Mouse (Mus musculus) megakaryocyte-erythroid progenitor cell, adult 5-6 weeks (primary cell): ENCODE measurements around the gene Trim37. TPM values are rescaled to one million over a fixed set of nuclear protein-coding genes. Genes with fewer than 3 reads are reported as not detected.
"Not testable (repeated sequence)": the region's sequence is repeated elsewhere in the genome, so short reads cannot be mapped to it uniquely, and the experiment has no call there.

Source experiments
- ATAC-seq: replicated peaks from 2 replicates; pipeline ENCODE4 v1.8.0; 2016; ENCODE audit warnings: mild to moderate bottlenecking, inconsistent platforms; ENCODE audit not compliant: severe bottlenecking, poor library complexity, low FRiP score, low TSS enrichment
- total RNA-seq, 2 experiments: library from RNA; stranded (forward) in 1 of 2; stranded (reverse) in 1 of 2; fragments of 200-1000, 215-1000 nt in 1 of 2; fragments of >200 nt in 1 of 2; fragmentation: Nextera tagmentation in 1 of 2; gene quantifications; 2 replicates each; pipeline ENCODE4 v1.2.3; 2014 to 2017

Trim37 gene
- total RNA-seq, 2 experiments from 2014 or later: 42.7 to 80.2 TPM

DNA sequence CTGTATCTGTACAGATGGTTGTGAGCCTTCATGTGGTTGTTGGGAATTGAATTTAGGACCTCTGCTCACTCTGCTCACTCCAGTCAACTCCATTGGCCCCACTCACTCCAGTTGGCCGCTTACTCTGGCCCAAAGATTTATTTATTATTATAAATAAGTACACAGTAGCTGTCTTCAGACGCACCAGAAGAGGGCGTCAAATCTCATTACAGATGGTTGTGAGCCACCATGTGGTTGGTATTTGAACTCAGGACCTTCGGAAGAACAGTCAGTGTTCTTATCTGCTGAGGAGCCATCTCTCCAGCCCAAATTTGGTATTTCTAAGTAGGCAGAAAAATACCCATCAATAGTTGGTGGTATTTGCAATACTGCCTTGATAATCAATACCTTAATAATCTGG, 134.8 kb downstream of the Trim37 start:
- not testable (repeated sequence) for ATAC-seq

- no peak for ATAC-seq
These were observed 137.1 kb downstream of the Trim37 start for GRCm38 (mm10) chr11:87263946-87264345.

- no peak for ATAC-seq
These were observed 139.4 kb downstream of the Trim37 start for GRCm38 (mm10) chr11:87266246-87266645.

DNA sequence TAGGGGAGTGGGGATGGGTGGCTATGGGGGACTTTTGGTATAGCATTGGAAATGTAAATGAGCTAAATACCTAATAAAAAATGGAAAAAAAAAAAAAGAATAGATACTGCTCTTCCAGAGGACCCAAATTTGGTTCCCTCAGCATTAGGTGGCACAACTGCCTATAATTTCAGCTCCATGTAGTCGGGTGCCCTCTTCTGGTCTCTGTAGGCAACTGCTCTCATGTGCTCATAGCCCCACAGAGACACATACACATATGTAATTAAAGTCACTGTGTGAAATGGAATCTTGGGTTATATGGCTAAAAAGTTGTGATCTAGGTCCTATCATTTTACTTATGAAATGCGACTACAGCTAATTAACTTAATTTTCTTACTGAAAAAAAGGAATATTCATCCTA, 141.9 kb downstream of the Trim37 start:
- ATAC-seq: no peak

Other genes starting within 250 kb of the Trim37 start
- 0.79 and 1.0 TPM in 2 replicates for gene Ypel2, start 133.4 kb upstream of the Trim37 start, total RNA-seq (2014; fragmentation: Nextera tagmentation)
- gene Ypel2, start 133.4 kb upstream of the Trim37 start, total RNA-seq (2017): 1.0 TPM in 2 replicates
- 4.6 and 4.9 TPM in 2 replicates for gene Gdpd1, start 53.0 kb upstream of the Trim37 start, total RNA-seq (2014; fragmentation: Nextera tagmentation)
- gene Gdpd1, start 53.0 kb upstream of the Trim37 start, total RNA-seq (2017): 6.4 and 7.4 TPM in 2 replicates
- gene Smg8, start 40.3 kb upstream of the Trim37 start, total RNA-seq (2014; fragmentation: Nextera tagmentation): 14.3 and 14.6 TPM in 2 replicates
- 22.8 and 32.5 TPM in 2 replicates for gene Smg8, start 40.3 kb upstream of the Trim37 start, total RNA-seq (2017)
- gene Prr11, start 18.4 kb upstream of the Trim37 start, total RNA-seq (2014; fragmentation: Nextera tagmentation): 16.6 and 16.8 TPM in 2 replicates
- 8.1 and 11.4 TPM in 2 replicates for gene Prr11, start 18.4 kb upstream of the Trim37 start, total RNA-seq (2017)
- 29.4 and 31.8 TPM in 2 replicates for gene Ska2, start 17.8 kb upstream of the Trim37 start, total RNA-seq (2014; fragmentation: Nextera tagmentation)
- gene Ska2, start 17.8 kb upstream of the Trim37 start, total RNA-seq (2017): 16.7 and 31.6 TPM in 2 replicates
- 0.96 and 1.4 TPM in 2 replicates for gene Ppm1e, start 231.9 kb downstream of the Trim37 start, total RNA-seq (2014; fragmentation: Nextera tagmentation)
- gene Ppm1e, start 231.9 kb downstream of the Trim37 start, total RNA-seq (2017): 2.8 and 6.4 TPM in 2 replicates